Mouse (Mus musculus) megakaryocyte, embryonic 14.5 days (primary cell): Measurements from ENCODE around the gene Nipal1. TPM values are rescaled to one million over a fixed set of nuclear protein-coding genes. Genes with fewer than 3 reads are reported as not detected.

Experiments
- H3K27me3 ChIP-seq: replicated peaks from 2 replicates; pipeline ENCODE3; 2012; ENCODE audit warnings: inconsistent platforms
- H3K36me3 ChIP-seq: replicated peaks from 2 replicates; pipeline ENCODE3; 2012; ENCODE audit warnings: low read length, inconsistent platforms, mixed read lengths
- H3K4me1 ChIP-seq: 2 replicates; pipeline ENCODE4 v1.6.1; 2012; ENCODE audit warnings: inconsistent platforms
- H3K4me3 ChIP-seq: replicated peaks from 2 replicates; pipeline ENCODE3; 2012; ENCODE audit warnings: moderate library complexity, mild to moderate bottlenecking, inconsistent platforms
- H3K9me3 ChIP-seq: 2 replicates; pipeline ENCODE4 v1.6.1; 2012; ENCODE audit warnings: inconsistent platforms
- FLI1 ChIP-seq: IDR thresholded peaks from 2 replicates; pipeline ENCODE4 v1.6.1; 2012; ENCODE audit warnings: low read length, inconsistent platforms, mixed read lengths
- GATA1 ChIP-seq: IDR thresholded peaks from 3 replicates; pipeline ENCODE4 v1.6.1; 2012; ENCODE audit warnings: mixed read lengths, low read length, inconsistent platforms, borderline replicate concordance
- polyA plus RNA-seq: library from polyadenylated mRNA; stranded (reverse); fragments of >175 nt; gene quantifications from 2 replicates; pipeline ENCODE4 v1.2.3, GENCODE M21; 2012; ENCODE audit warnings: low replicate concordance; ENCODE audit not compliant: insufficient read depth

Nipal1 gene
- polyA plus RNA-seq, 1 experiment = not detected

DNA sequence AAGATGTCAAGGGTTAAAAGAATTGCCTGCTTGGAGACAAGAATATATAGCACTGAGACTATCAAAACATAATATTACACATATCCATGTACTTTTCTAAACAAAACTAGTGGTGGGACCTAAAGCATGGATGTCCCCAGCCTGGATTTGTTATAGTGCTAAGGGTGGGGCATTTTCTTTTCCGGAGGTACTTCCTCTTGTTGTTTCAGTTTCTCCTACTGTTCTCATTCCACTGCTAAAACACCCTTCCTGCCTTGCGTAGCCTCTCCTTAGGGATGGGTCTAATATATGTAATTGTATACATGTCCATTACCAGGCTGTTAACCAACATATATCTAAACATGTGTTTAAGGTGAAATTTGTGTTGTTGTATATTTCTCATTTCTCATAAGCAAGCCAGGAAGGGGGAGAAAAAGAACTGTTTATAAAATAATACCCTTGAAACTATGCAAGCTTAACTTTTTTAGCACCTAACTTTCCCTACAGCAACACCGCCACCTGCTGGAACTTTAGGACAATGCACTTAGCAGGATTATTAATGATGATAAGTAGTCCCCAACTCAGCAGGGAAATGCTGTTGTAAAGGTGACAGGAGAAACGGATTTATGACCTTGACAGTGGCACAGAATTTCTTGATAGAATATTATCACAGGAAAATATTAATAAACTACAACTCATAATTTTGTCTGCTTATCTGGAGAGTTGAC is 63.1 kb downstream of the Nipal1 start:
- TF ChIP-seq FLI1 = no peak
- Histone ChIP-seq H3K4me1 (no peaks in the 10 kb centered on the region), H3K4me3 (no peak overlapping the region), H3K27me3 (peaks cover 2% of the 10 kb centered on the region), H3K9me3 (peaks cover 4% of the 10 kb centered on the region; the same call in 1 of the 2 replicates), H3K36me3 (no peaks in the 10 kb centered on the region)

DNA sequence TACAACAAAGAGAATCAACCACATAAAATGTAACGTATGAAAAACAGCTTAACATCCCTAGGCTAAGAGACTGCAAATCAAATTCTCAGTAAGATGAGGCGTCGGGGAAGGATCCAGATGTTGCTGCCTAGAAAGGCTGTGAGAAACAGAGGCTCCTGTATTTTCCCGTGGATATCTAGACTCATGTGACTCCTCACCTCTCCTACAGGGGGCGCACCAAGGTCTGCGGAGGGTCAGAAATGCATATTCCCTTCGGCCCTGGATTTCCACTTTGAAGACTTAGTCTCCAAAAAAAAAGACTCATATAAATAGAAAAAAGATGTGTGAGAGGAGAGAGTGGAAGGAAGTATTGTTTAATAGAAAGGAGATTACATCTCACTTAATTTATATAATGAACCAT is 73.0 kb downstream of the Nipal1 start:
- Histone ChIP-seq H3K4me3 (no peak overlapping the region), H3K27me3 (peaks cover 12% of the 10 kb centered on the region), H3K4me1 (peaks cover 25% of the 10 kb centered on the region), H3K9me3 (no peaks in the 10 kb centered on the region), H3K36me3 (no peaks in the 10 kb centered on the region)
- TF ChIP-seq GATA1 (no peak), FLI1 (no peak)

Other genes with a start within 250 kb of the Nipal1 start
- gene Corin, start 143.3 kb upstream of the Nipal1 start, polyA plus RNA-seq = 0.04 TPM in 1 of 2 replicates, not detected in the other
- gene Nfxl1, start 88.1 kb upstream of the Nipal1 start, polyA plus RNA-seq = 1.1 TPM in 1 of 2 replicates, not detected in the other
- not detected in 2 replicates for gene Zar1, start 66.5 kb upstream of the Nipal1 start, polyA plus RNA-seq
- gene Gm5868, start 60.2 kb upstream of the Nipal1 start, polyA plus RNA-seq = not detected in 2 replicates
- not detected in 2 replicates for gene Cnga1, start 3.5 kb upstream of the Nipal1 start, polyA plus RNA-seq
- 0.11 TPM in 1 of 2 replicates, not detected in the other for gene Txk, start 105.0 kb downstream of the Nipal1 start, polyA plus RNA-seq
- 0.80 and 4.6 TPM in 2 replicates for gene Tec, start 220.7 kb downstream of the Nipal1 start, polyA plus RNA-seq